Mouse (Mus musculus) embryonic facial prominence, embryonic 14.5 days (tissue): Measurements from ENCODE around the gene Pde10a. TPM values are rescaled to one million over a fixed set of nuclear protein-coding genes. Genes with fewer than 3 reads are reported as not detected.

Experiments
- ATAC-seq: fragments of 200-750 bp; cut with Nextera tagmentation; 2 replicates; pipeline ENCODE4 v1.8.0; 2017; ENCODE audit warnings: low read depth, moderate number of reproducible peaks, moderate TSS enrichment
- DNase-seq: peaks from one replicate; pipeline ENCODE4 v3.0.0-alpha.2; 2015; ENCODE audit warnings: low spot score
- H3K27ac ChIP-seq: fragments of 300-500 bp; sonication (generic); replicated peaks from 2 replicates; pipeline ENCODE4 v1.5.1; 2014; ENCODE audit warnings: low read depth, mild to moderate bottlenecking, low read length, moderate library complexity
- H3K27me3 ChIP-seq: fragments of 300-500 bp; sonication (generic); replicated peaks from 2 replicates; pipeline ENCODE4 v1.6.1; 2014; ENCODE audit warnings: low read length; ENCODE audit not compliant: control insufficient read depth, insufficient read depth
- H3K36me3 ChIP-seq: fragments of 300-500 bp; sonication (generic); 2 replicates; pipeline ENCODE4 v1.6.1; 2014; ENCODE audit warnings: low read length, mixed read lengths; ENCODE audit not compliant: control insufficient read depth, insufficient read depth
- H3K4me1 ChIP-seq: fragments of 300-500 bp; sonication (generic); 2 replicates; pipeline ENCODE4 v1.6.1; 2014; ENCODE audit warnings: antibody characterized with exemption, low read length; ENCODE audit not compliant: control insufficient read depth, insufficient read depth
- H3K4me2 ChIP-seq: fragments of 300-500 bp; sonication (generic); 2 replicates; pipeline ENCODE4 v1.6.1; 2014; ENCODE audit warnings: low read depth, mild to moderate bottlenecking, low read length, moderate library complexity, mixed read lengths
- H3K4me3 ChIP-seq: fragments of 300-500 bp; sonication (generic); 2 replicates; pipeline ENCODE4 v1.5.1; 2014; ENCODE audit warnings: low read depth, mild to moderate bottlenecking, low read length
- H3K9ac ChIP-seq: fragments of 300-500 bp; sonication (generic); 2 replicates; pipeline ENCODE4 v1.6.1; 2014; ENCODE audit warnings: low read depth, mild to moderate bottlenecking, low read length, moderate library complexity, mixed read lengths
- H3K9me3 ChIP-seq: fragments of 300-500 bp; sonication (generic); 2 replicates; pipeline ENCODE4 v1.6.1; 2016; ENCODE audit warnings: low read length; ENCODE audit not compliant: control insufficient read depth
- WGBS: fragments of 180-500 bp; shearing (Covaris S2); extraction: QIAGEN DNeasy Blood & Tissue Kit; methylation state at CpG from one replicate; pipeline ENCODE4 v1.1.7; 2014; 5-methylcytosine and 5-hydroxymethylcytosine counted together
- polyA plus RNA-seq: library from polyadenylated mRNA; unstranded; fragments of >200 nt; fragmentation: Nextera tagmentation; extraction: Ambion mirVana; gene quantifications from 2 replicates; pipeline ENCODE4 v1.2.1, GENCODE M21; 2014

Pde10a gene
- polyA plus RNA-seq, 1 experiment from 2014 or later, result 2.3 TPM

DNA sequence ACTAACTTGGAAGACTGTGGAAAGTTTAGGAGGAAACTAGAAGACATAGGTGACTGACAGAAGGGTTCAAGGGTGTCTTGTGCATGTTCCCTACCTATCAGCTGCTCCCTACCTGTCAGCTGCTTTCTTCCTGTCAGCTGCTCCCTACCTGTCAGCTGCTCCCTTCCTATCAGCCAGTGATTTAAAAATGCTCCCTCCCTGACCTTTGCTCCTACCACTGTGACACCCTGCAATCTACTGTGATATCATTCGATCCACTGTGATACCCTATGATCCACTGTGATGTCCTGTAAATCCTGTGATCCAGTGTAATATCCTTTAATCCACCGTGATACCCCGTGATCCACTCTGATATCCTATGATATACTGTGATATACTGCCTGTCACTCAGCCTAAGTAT is 249.1 kb downstream of the Pde10a start:
- DNase-seq (no peak), ATAC-seq (no peak)
- Histone ChIP-seq H3K9ac (no peak overlapping the region), H3K4me1 (no peaks in the 10 kb centered on the region), H3K4me2 (no peak overlapping the region), H3K9me3 (peaks cover 7% of the 10 kb centered on the region; the same call in 1 of the 2 replicates), H3K4me3 (no peak overlapping the region), H3K36me3 (no peaks in the 10 kb centered on the region), H3K27ac (no peak overlapping the region), H3K27me3 (no peaks in the 10 kb centered on the region)
- WGBS, result 80% methylated on average over 3 of the region's 3 CpGs

GRCm38 (mm10) chr17:8775571-8776161 is 250.5 kb downstream of the Pde10a start:
- 73% methylated on average over 11 of the region's 11 CpGs for WGBS

GRCm38 (mm10) chr17:8777710-8778109 is 252.5 kb downstream of the Pde10a start:
- 87% methylated on average over 6 of the region's 6 CpGs for WGBS
- H3K9me3 ChIP-seq, result no peaks in the 10 kb centered on the region
- ATAC-seq, result no peak

More at GRCm38 (mm10) chr17:8775571-8776161, 250.5 kb downstream of the Pde10a start:
- H3K4me2 ChIP-seq, result no peak overlapping the region
- DNase-seq (no peak), ATAC-seq (no peak)
- H3K27ac ChIP-seq, result no peak overlapping the region
- H3K9ac ChIP-seq, result no peak overlapping the region
- H3K27me3 ChIP-seq, result no peaks in the 10 kb centered on the region
- H3K9me3 ChIP-seq, result no peaks in the 10 kb centered on the region
- H3K4me1 ChIP-seq, result no peaks in the 10 kb centered on the region
- H3K36me3 ChIP-seq, result no peaks in the 10 kb centered on the region
- H3K4me3 ChIP-seq, result no peak overlapping the region

DNA sequence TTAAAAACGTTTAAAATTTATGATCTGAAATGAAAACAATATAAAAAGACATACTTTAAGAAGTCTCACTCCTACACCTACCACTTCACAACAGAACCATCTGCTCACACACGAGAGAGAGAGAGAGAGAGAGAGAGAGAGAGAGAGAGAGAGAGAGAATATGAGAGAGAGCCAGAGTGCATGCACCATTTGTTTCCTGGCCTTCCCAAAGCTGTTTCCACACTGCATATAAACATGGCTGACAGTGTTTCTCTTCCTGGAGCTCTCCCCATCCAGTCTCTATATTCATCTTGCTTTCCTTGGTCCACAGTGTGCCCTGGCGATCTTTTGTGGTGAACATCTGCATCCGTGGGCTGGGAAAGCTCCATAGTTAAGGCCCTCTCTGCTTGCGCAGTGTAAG is 253.7 kb downstream of the Pde10a start:
- Histone ChIP-seq H3K27me3 (no peaks in the 10 kb centered on the region), H3K4me3 (no peak overlapping the region), H3K9ac (no peak overlapping the region), H3K4me1 (no peaks in the 10 kb centered on the region), H3K4me2 (no peak overlapping the region), H3K27ac (no peak overlapping the region), H3K9me3 (no peaks in the 10 kb centered on the region), H3K36me3 (no peaks in the 10 kb centered on the region)
- no peak for DNase-seq
- 49% methylated on average over 5 of the region's 5 CpGs for WGBS
- no peak for ATAC-seq

More at GRCm38 (mm10) chr17:8777710-8778109, 252.5 kb downstream of the Pde10a start:
- no peak for DNase-seq
- no peak overlapping the region for H3K4me3 ChIP-seq
- no peak overlapping the region for H3K4me2 ChIP-seq
- H3K4me1 ChIP-seq, result no peaks in the 10 kb centered on the region
- no peak overlapping the region for H3K27ac ChIP-seq
- H3K36me3 ChIP-seq, result no peaks in the 10 kb centered on the region
- H3K27me3 ChIP-seq, result no peaks in the 10 kb centered on the region
- no peak overlapping the region for H3K9ac ChIP-seq

DNA sequence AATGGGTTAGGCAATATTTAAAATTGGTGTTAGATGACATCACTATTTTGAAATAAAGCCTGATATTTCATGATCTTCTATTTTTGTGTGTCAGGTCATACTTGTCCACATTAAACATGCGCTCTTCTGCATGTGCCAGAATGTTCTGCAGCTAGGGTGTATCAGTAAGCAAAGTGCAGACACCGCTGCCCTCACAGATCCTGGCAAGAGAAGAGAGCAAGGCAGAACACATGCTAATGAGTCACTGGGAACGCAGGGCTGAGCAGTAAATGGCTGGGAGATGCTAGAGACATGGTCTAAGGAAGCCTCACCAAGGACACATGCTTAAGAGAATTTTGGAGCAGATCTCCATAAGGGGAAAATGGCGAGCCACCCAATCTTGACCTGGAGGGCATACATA is 255.3 kb downstream of the Pde10a start:
- no peak overlapping the region for H3K27ac ChIP-seq
- ATAC-seq (no peak), DNase-seq (no peak)
- 83% methylated on average over 4 of the region's 4 CpGs for WGBS
- H3K4me1 ChIP-seq, result no peaks in the 10 kb centered on the region
- no peak overlapping the region for H3K9ac ChIP-seq
- H3K4me2 ChIP-seq, result no peak overlapping the region
- H3K27me3 ChIP-seq, result no peaks in the 10 kb centered on the region
- H3K36me3 ChIP-seq, result no peaks in the 10 kb centered on the region
- no peaks in the 10 kb centered on the region for H3K9me3 ChIP-seq
- H3K4me3 ChIP-seq, result no peak overlapping the region

GRCm38 (mm10) chr17:8781040-8781439 is 255.9 kb downstream of the Pde10a start:
- no peaks in the 10 kb centered on the region for H3K4me1 ChIP-seq
- H3K9me3 ChIP-seq, result no peaks in the 10 kb centered on the region
- no peak for DNase-seq
- no peak overlapping the region for H3K4me3 ChIP-seq
- no peak overlapping the region for H3K27ac ChIP-seq
- H3K27me3 ChIP-seq, result no peaks in the 10 kb centered on the region
- no peak overlapping the region for H3K9ac ChIP-seq
- H3K36me3 ChIP-seq, result no peaks in the 10 kb centered on the region
- 88% methylated on average over 2 of the region's 2 CpGs for WGBS
- H3K4me2 ChIP-seq, result no peak overlapping the region
- no peak for ATAC-seq

GRCm38 (mm10) chr17:8781576-8781975 is 256.4 kb downstream of the Pde10a start:
- no peak overlapping the region for H3K4me3 ChIP-seq
- no peaks in the 10 kb centered on the region for H3K4me1 ChIP-seq
- H3K9ac ChIP-seq, result no peak overlapping the region
- no peak for DNase-seq
- WGBS, result 67% methylated on average over 1 of the region's 1 CpGs
- H3K36me3 ChIP-seq, result no peaks in the 10 kb centered on the region
- H3K4me2 ChIP-seq, result no peak overlapping the region
- ATAC-seq, result no peak
- H3K27ac ChIP-seq, result no peak overlapping the region
- H3K27me3 ChIP-seq, result no peaks in the 10 kb centered on the region
- H3K9me3 ChIP-seq, result no peaks in the 10 kb centered on the region

DNA sequence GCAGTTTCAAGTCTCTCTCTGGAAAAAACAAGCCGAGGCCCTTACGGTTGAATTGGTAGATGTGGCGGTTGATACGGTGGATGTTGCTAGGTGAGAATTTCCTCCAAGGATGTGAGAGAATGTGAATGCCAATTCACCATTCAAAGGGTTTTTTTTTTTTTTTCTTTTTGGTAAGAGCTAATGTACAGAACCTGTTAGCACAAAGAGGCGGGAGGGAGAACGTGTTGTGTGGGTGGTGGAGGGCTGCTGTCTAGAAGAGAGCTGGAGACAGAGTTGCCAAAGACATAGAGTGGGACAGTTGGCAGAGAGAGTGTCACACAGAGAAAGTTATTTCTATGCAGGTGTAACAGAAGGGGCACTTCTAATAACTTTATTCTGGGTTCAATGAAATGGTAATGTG is 260.7 kb downstream of the Pde10a start:
- DNase-seq (no peak), ATAC-seq (no peak)
- Histone ChIP-seq H3K27ac (no peak overlapping the region), H3K4me3 (no peak overlapping the region), H3K4me1 (no peaks in the 10 kb centered on the region), H3K4me2 (no peak overlapping the region), H3K9ac (no peak overlapping the region), H3K9me3 (no peaks in the 10 kb centered on the region), H3K36me3 (no peaks in the 10 kb centered on the region), H3K27me3 (no peaks in the 10 kb centered on the region)
- 86% methylated on average over 6 of the region's 6 CpGs for WGBS

DNA sequence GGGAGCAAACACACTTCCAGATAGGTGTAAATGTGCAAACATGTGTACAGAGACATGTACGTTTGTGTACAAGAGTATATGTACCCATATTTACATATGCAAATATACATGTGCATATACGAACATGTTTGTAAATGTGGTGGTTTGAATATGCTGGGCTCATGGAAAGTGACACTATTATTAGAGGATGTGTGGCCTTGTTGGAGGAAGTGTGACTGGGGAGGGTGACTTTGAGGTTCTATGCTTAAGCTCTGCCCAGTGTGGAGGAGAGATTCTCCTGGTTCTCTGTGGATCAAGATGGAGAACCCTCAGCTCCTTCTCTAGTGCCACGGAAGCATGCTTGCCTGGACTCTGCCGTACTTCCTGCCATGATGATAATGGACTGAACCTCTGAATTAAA is 261.3 kb downstream of the Pde10a start:
- WGBS, result 85% methylated on average over 4 of the region's 4 CpGs
- Histone ChIP-seq H3K36me3 (no peaks in the 10 kb centered on the region), H3K4me2 (no peak overlapping the region), H3K9ac (no peak overlapping the region), H3K9me3 (no peaks in the 10 kb centered on the region), H3K27me3 (no peaks in the 10 kb centered on the region), H3K4me1 (no peaks in the 10 kb centered on the region), H3K4me3 (no peak overlapping the region), H3K27ac (no peak overlapping the region)
- ATAC-seq (no peak), DNase-seq (no peak)
